Mouse (Mus musculus) lung, postnatal 0 days (tissue): Measurements from ENCODE around the gene Reg4.

Experiments
- CTCF ChIP-seq: IDR thresholded peaks from 2 replicates; pipeline ENCODE4 v1.5.1; 2016; ENCODE audit warnings: antibody characterized with exemption, mild to moderate bottlenecking
- EP300 ChIP-seq: IDR thresholded peaks from 2 replicates; pipeline ENCODE4 v1.6.1; 2016; ENCODE audit warnings: antibody characterized with exemption, mild to moderate bottlenecking, control low read depth

GRCm38 (mm10) chr3:98242051-98242450 lies 20.1 kb downstream of the Reg4 start:
- TF ChIP-seq CTCF (peak; percentile 23), EP300 (no peak)
